Mouse (Mus musculus): ENCODE measurements at regions not wholly inside any gene's neighbourhood (a gene's known extent, or its start where the extent isn't known, plus 50 kb on each side); places are given as distances from the start of the nearest gene placed in this dataset.

GRCm38 (mm10) chr16:80404399-80404798 lies 796.1 kb upstream of the Ncam2 start:
- no peak for TF ChIP-seq USF1 (IDR thresholded peaks at IDR 0.05; ENCODE audit: low read depth)
- no peak for TF ChIP-seq CTCF (IDR thresholded peaks at IDR 0.05; ENCODE audit: control insufficient read depth, insufficient read depth, insufficient read length)
- TF ChIP-seq MYOD1 (IDR thresholded peaks at IDR 0.05; ENCODE audit: control insufficient read depth, insufficient read length, low read depth), result no peak
- TF ChIP-seq MAX (IDR thresholded peaks at IDR 0.05), result no peak

Data from C2C12 (cell line).